Mouse (Mus musculus) cerebellum, postnatal 14 days (tissue): ENCODE measurements around the gene 2310057M21Rik.
"Not testable (repeated sequence)": the region's sequence is repeated elsewhere in the genome, so short reads cannot be mapped to it uniquely, and the experiment has no call there.

Experiments
- DNase-seq, 2 experiments: peaks; one replicate each; pipeline ENCODE4 v3.0.0; 2021; ENCODE audit warnings: mixed read lengths in 2 of 2

2310057M21Rik gene

DNA sequence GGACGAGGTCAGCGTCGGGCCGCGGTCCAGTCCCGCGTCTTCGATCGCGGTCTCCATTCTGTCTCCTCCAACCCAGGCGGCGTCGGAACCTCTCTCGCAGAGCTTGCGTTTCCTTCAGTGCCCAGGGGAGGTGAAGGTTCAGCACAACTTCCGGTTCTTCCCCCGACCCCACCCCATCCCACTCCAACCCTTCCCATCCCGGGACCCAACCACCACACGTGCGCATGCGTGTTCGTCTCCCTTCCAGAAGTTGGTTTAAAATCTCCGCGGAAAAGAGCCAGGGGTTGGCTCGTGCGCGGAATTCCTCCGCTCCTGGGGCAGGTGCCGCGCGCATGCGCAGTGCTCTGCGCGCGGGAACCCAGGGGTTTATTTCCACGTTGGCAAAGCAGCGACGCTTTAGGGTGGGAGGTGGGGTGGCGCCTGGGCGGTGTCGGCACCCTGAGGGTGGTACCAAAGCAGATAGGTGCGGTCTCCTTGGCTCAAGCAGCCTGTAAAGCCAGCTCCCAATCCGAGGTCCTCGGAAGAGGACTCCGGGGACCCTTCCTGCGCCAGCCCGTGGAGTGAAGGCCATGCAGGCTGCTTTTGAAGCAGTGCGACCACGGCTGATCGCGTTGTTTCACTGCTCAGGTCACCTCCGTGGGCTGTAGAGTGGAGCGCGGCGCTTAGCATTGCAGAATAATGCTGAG, at the start of gene 2310057M21Rik:
Gene 2310057M21Rik, minus strand, starts transcription at position 145 of the 686 bp plus-strand sequence.
- peak; percentile 97 to 98 for DNase-seq

DNA sequence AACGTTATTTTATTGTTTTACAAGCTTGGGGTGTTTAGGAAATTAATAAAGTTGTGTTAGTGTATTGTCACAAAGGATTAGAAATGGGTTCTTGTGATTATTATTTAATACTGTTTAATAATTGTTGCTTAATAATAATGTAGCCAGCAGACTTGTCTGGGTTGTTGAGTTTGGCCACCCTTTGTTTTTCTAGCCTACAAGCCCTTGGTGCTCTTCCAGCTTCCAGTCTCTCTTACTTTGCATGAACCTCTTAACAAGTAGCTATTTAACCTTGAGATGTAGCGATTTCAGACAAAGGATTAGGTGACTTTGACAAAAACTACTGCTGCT, 49.3 kb upstream of the 2310057M21Rik start:
- DNase-seq = no peak

DNA sequence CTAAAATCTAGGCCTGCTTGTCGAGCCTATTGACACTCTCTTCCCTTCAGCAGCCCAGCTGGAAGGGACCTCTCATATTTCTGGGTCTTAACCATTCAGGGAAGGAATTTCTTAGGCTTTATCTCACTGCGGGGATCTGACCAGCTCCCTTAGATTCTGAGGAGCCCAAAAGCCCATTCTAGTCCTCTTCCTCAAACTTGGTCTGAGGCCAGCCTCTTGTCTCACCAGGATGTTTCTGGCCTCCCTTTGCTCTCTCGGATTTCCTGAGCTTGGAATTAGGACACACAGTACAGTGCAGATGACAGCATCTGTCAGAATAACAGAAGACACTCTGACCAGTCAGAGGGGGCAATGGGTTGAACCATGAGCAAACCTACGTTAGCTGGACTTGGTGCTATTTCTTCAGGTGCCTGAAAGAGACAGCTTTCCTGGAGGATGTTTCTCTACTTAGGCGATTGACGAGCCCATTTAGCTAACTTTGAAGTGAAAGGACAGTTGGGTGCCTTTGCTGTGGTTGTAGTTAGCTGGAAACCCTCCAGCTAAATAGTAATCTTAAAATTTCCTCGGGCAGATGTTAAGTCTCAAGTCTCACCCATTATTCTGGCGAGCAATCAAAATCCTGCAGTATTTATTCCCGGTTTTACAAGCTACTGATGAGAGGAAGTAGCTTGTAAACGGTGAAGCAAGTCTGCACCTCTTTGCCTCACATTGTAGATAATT, 48.8 kb upstream of the 2310057M21Rik start:
- DNase-seq = peak; percentile 18 to 24

DNA sequence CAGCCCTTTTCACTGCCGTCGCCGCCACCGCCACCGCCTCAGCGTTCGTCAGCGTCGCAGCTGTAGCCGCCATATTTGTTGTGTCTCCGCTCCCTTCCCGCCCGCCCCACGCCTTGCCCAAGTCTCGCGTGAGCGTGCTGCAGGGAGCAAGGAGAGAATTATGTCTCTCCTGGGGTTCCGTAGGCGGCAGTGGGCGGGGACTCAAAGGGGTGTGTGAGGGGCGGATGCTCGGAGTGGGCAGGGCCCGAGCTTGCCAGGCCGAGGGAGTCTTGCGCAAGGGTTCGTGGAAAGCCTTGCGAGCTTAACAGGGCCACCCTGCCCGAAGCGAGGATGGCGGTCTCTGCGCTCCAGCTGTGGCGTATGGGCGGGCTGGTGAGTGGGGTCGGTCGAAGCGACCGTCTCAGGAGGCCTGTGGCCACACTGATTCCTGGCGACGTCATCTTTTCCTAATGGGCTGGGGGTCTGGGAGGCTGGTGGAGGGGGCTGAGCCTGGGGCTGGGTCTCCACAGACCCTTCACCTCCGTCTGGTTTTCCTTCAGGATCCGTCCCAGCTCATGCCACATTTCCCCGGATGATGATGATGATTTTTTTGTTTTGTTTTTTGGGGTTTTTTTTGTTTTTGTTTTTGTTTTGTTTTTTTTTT, 48.0 kb upstream of the 2310057M21Rik start, which contains the start of the genes Ikzf5 and Acadsb:
Gene Ikzf5, minus strand, starts transcription at position 106 of the 643 bp plus-strand sequence.
Gene Acadsb, plus strand, starts transcription at position 186 of the 643 bp plus-strand sequence.
- DNase-seq = peak; percentile 98

DNA sequence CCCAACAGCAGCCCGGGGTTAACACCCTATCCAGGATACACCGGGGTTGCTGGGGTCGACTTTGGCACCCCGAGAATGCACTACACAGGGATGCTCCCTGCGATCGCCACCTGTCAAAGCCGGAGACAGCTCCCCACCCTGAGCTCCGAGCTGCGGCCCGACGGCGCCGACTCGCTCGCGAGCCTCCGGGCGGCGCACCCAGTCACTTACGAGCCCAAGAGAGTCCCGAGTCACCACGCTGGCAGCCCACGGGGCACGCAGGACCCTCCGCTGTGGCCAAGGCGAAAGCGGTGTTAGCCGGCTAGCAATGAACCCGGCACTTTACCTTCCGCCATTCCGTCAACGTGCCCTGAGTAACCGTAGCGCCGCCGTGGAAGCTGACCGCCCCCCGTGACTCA, 47.4 kb upstream of the 2310057M21Rik start:
- no peak for DNase-seq

DNA sequence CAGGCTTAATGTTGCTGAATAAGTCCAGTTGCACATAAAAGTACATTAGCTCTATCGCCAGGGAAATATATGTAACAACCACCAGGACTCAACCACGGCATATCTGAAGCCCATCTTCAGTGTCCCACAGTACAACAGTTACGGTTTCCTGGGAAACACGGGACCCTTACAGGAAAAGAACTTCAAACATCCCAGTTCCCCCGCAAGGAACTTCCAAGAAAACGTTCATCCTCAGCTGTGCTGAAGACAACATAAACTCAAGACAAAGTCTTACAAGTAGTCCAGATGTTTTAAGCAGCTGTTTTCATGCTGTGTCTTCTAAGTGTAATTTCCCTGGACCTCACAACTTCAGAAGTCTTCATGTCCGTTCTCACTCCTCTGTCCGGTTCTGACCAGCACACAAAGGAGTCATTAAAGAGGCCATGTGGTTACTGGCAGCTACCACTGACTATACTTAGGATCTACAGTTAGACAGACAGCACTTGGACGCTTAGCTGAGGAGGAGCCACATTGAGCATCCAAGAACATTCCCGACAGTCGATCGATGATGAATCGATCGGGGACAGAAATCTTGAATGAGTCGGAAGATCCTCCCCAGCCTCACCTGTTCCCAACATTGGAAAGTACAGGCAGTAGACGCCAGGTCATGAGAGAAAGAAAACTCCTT, 46.9 kb upstream of the 2310057M21Rik start:
- DNase-seq = no peak

DNA sequence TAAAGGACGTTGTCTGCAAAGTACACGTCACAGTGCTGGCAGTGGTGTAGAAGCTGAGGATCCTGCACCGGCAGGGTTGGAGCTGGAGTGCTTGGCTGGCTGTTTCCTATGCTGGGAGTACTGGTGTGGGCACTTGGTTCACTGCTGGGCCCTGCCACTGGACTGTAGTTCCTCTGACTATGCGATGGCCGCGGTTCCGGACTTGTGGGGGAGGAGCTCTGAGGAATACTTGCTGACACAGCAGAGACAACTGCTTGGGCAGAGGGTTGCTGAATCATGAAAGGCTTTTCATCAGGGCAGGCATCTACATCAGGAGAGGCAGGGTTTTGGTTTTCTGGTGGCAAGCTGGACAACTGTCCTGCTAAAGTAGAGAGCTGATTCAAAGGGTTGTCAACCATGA, 29.2 kb upstream of the 2310057M21Rik start:
- not testable (repeated sequence) for DNase-seq

DNA sequence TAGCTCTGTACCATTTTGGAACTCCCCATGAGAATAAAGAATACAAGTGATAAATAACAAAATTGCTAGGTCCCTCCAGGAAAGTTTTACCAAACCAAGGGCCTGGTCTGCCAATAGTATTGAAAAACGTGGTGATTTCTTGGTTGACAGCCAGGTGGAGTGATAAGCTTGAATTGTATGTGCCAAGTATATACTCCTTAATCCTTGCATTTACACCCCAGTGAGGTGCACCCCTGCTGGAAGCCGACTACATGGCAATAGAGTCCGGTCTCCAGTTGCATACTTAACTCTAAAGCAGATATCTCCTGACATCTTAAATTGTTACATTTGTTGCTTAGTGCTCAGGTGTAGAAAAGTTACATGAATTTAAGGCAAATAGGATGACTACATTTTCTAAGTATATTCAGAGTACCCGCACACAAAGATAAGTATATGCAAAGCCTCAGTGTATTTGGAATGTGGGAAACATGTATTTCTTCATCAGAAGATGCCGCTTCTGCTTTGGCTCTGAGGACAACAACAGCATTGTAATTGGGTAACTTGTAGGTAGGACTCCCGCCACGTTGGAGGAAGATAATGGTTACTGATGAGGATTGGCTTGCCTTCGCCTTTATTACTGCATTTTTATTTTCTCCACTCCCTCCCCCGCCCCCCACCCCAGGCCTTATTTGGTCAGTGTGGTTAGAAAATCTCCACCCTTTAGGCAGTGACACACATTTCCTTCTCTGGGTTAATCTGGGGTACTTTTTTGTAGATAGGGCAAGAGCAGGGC, 9.5 kb upstream of the 2310057M21Rik start:
- peak; percentile 10 to 14 for DNase-seq

DNA sequence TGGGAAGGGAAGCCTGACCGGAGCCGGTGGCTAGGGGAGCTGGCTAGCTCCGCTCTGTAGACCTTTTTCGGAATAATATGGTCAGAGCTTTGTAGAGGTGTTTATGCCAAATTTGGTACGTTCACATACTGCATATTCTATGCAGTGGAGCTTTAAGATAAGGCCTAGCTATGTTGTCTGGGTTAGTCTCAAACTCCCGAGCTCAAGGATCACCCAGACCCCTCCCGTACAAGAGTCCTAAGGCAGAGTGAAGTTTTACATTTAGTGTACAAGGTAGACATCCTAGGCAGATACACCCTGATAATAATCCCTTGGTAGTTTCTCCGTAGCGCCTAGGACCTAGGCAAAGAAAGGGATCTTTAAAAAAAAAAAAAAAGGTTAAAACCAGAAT, 8.9 kb upstream of the 2310057M21Rik start:
- DNase-seq = no peak

DNA sequence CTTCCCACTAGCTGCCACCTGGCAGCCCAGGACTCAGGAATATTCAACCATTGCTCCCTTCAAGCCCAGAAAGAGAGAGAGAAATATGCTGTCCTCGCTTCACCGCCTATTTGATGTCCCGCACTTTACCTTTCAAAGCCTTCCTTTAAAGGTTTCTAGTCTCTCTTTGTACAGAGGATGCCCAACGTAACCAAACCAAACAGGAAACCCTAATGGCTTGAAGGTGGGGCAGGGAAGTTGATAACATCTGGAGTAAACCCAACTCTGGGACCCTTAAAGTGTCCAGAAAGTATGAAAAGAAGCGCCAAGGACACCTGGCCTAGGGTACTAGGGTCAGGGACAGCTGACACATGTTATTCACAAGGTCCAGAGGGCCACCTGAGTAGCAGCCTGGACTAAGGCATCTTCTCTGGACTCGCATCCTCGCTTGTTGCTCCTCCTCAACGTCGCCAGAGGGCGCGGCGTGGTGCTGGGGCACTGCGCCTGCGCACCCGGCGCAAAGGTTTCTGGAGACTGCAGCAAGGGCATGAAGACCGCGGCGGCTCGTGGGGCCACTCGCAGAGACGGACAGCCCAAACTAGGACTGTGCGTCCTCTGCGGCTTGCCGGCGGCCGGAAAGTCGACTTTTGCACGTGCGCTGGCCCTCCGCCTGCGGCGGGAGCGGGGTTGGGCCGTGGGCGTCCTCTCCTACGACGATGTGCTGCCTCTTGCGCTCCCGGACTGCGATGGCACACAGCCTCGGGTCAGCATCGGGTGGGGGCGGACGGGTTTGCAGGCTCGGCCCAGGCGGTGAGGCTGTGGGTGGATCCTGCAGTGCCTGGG, 8.3 kb upstream of the 2310057M21Rik start, which contains the start of gene Pstk:
Gene Pstk, plus strand, starts transcription at position 494 of the 822 bp plus-strand sequence.
- peak; percentile 90 to 95 for DNase-seq

DNA sequence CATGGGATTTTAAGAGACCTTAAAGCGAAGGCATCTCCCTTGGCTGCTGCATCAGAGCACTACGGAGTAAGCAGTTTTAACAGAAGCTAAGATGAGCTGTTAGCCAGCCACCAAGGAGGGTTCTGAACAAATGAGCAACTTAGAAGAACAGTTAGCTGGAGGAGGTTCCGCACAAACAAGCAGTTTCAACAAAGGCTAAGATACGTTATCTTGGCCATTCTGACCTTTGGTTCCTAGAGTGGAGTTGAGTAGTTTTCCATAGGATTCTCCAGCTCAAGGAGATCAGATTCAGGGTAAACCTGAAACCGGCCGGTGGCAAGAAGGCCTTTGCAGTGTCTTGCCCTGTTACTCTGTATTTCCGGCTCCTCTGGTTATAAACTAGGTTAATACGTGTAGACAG, 1.6 kb upstream of the 2310057M21Rik start:
- no peak for DNase-seq

DNA sequence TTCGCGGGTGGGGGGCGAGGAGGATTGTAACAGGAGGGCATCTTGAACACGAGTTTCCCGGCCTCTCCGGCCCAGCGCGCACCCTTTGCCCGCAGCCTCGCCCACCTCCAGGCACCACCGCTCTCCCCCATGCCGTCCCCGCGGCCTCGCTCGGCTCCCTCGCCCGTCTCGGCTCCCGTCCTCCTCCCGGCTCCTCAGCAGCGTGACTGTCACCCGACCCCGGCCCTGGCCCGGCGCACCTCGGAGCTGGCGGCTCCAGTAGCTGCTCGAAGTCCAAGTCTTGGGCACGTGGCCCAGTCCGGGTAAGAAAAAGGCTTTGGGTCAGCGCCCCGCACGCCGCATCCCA, 317 bp downstream of the 2310057M21Rik start:
- DNase-seq = no peak

DNA sequence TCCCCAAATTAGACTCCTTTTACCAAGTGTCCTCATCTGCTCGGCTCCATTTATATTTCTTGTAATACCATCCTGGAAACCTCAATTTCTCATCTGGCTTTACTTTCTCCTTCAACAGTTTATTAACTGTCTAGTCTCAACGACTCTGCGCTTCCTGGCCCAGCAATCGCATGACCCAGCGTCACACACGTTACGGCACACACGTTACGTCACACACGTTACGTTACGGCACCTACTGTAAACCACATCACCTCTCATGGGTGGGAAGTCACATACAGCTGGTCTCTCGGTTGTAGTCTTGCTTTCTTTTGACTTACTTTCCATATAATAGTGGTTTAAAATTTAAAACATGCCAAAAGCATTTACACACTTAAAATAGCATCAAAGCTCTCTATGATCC, 6.5 kb downstream of the 2310057M21Rik start:
- DNase-seq = no peak

DNA sequence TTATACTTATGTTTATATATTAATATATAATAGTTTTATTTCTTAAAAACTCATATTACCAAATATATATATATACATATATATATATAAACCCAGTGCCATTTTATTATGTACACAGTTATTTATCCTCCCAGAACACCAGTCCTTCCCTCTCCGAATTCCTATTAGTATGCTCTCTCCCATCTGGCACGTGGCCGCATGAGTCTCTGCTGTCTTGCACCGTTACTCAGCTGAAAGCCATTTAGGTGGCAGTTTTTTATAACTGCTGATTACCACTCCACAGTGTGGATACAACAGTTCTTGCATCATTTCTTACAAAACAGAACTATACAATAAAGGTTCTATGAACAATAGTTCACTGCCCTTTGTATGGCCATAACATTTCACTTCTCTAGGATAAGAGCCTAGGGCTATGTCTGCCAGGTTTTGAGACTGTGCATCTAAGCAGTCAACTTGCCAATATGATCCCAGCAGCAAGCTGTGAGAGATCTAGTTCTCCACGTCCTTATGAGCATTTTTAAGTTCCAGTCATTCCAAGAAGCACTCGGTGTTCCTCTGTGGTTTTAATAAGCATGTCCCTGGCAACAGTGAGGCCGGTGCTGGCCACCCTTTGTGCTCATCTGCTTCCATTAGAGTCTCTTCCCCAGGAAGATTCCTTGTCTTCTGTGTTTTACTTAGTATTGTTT, 16.6 kb downstream of the 2310057M21Rik start:
- DNase-seq = peak; percentile 38 to 43

DNA sequence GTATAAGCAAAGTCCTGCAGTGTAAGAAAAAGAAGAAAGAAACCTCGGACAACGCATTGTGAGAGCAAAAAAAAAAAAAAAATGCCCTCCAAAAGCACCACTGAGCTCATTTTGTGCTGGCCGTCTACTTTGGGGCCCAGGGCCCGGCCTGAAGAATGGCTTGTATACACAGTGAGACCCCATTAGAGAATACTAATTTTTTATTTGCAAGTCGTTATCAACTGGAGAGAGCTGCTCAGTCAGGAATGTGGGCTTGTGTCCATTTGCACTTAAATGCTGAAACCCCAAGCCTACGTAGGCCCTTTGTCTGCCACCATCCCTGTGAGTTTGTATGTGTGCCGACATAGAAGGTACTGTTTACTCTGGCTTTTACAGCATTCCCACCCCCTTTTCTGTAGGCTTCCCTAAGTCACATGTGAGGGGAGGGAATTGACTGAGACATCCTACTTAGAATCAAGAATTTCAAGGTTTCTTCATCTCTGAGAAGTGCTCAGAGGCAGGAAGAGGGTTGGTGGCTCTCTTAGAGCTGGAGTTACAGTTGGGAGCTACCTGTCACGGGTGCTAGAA, 25.0 kb downstream of the 2310057M21Rik start:
- DNase-seq = no peak

DNA sequence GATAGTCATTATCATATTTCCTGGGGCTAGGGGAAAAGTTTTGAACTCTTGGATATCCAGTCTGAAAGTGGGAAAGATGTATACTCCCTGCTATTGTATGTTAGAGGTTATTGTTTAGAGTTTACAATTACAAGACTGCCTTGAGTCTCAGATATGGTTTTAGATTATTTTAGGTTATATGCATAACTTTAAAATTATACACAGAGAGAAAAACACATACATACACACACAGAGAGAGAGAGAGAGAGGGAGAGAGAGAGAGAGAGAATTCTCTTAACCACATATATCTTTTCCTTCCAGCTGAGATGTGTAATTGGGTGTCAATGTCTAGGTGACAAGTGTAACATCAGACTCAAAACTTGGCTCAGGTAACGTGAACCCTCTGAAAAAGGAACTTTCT, 29.0 kb downstream of the 2310057M21Rik start, which contains the start of gene Fam24a:
Gene Fam24a, plus strand, starts transcription at position 301 of the 400 bp plus-strand sequence.
- DNase-seq = no peak

DNA sequence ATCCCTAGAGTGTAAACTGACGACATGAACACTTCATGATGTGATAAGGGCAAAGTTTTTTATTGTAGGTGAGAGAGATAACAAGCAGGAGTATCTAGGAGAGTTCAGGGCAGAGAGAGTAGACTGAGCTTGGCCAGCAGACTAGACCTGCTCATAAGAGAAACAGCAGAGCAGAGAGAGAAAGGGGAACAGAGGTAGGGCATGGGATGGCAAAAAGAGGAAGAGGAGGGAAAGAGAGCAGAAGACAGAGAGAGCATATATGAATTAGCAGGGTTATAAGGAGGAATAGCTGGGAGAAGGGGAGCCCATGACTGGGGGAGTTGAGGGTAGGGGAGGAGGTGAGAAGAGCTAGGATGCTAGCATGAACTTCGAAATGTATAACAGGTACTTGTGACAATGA, 30.9 kb downstream of the 2310057M21Rik start:
- DNase-seq = no peak

DNA sequence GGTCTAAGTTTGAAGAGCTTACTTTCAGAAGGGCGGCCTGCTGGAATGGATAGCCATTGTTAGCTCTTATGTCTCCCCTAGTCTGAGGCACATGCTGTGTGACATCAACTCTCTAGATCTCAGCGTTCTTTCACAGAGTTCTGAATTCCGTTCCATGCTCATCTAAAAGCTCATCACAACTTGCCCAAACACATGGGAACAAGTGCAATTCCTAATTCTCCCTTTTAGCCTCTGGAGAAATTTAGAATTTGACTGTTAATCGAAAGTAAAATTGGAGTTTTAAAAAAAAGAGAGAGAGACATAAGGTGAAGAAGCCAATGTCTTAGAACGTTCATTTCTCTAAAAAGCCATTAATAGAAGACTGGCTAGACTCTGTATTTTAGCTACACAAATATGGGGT, 33.1 kb downstream of the 2310057M21Rik start, which contains the start of gene Fam24b:
Gene Fam24b, minus strand, starts transcription at position 101 of the 400 bp plus-strand sequence.
- no peak for DNase-seq

DNA sequence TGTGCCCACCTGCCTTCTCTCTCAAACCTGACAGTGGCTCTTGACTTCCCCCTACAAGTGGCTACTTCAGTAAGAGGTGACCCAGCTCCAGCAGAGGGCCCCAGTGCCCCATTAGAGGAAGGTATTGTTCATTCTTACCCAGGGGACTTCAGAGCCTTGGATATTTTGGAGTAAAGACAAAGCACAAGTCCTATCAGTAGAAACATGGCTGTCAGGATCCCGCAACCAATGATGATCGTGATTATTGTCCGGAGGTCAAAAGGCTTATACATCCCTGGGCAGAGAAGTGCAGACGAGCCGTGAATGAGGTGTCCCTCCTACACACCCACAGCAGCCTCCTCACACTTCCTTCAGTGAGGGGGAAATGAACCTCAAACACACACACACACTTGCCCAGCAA, 35.5 kb downstream of the 2310057M21Rik start:
- DNase-seq = no peak

DNA sequence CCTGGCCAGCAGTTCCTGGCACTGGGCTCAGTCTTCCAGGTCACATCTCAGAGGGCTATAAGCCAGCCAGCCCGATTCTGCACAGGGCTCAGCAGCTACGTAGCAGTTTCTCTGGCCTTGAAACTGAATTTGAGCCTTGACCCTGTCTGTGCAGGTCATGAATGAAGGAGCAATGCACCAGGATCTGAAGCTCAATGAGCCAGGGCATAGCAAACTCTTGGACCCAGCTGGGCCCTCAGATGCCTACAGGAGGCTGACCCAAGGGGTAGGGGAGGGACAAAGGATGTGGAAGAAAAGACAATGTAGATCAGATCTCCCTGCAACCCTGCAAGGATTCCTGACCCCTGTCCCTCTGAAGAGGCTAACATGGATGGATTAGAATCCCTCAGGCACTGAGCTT, 40.4 kb downstream of the 2310057M21Rik start, which contains the start of gene Cuzd1:
Gene Cuzd1, minus strand, starts transcription at position 101 of the 400 bp plus-strand sequence.
- DNase-seq = no peak
